Mouse (Mus musculus) B cell, adult 62 days (primary cell): ENCODE measurements around the gene Rrbp1. TPM values are rescaled to one million over a fixed set of nuclear protein-coding genes. Genes with fewer than 3 reads are reported as not detected.

Experiments used
- total RNA-seq: library from RNA; stranded (reverse); gene quantifications from 4 replicates; pipeline ENCODE4 v1.2.4, GENCODE M21; 2023

The Rrbp1 gene
- total RNA-seq = 153 to 159 TPM (median 155 TPM) in 4 replicates

GRCm38 (mm10) chr2:144011080-144011551 lies at the start of gene Rrbp1:
Gene Rrbp1 (minus strand): TSS chr2:144011263.

GRCm38 (mm10) chr2:144032664-144033063 lies 21.6 kb upstream of the Rrbp1 start, which contains the start of gene Banf2:
Gene Banf2 (plus strand): TSS chr2:144033059.

GRCm38 (mm10) chr2:143914760-143915599 lies 96.1 kb downstream of the Rrbp1 start, which contains the start of gene Dstn:
Gene Dstn (plus strand): TSS chr2:143915320.

Other genes starting within 250 kb of the Rrbp1 start
- gene Bfsp1, start 148.1 kb downstream of the Rrbp1 start, total RNA-seq = 0.26 to 0.72 TPM (median 0.61 TPM) in 3 of 4 replicates, not detected in the other
- gene Dstn, start 95.9 kb downstream of the Rrbp1 start, total RNA-seq = 16.1 to 18.9 TPM (median 18.3 TPM) in 4 replicates
- gene Banf2, start 21.8 kb upstream of the Rrbp1 start, total RNA-seq = not detected in 4 replicates